Mouse (Mus musculus) kidney, postnatal 0 days (tissue): ENCODE results near the gene Gm20388. TPM values are rescaled to one million over a fixed set of nuclear protein-coding genes. Genes with fewer than 3 reads are reported as not detected.

Source experiments
- ATAC-seq: fragments of 200-750 bp; cut with Nextera tagmentation; replicated peaks from 2 replicates; pipeline ENCODE4 v1.8.0; 2017; ENCODE audit warnings: low read depth, moderate number of reproducible peaks, moderate TSS enrichment, moderate library complexity; ENCODE audit not compliant: low FRiP score
- DNase-seq: peaks from one replicate; pipeline ENCODE4 v3.0.0-alpha.2; 2016; ENCODE audit warnings: low spot score
- H3K27ac ChIP-seq: fragments of 300-500 bp; sonication (generic); 2 replicates; pipeline ENCODE4 v1.5.1; 2014; ENCODE audit warnings: mild to moderate bottlenecking
- H3K27me3 ChIP-seq: fragments of 300-500 bp; sonication (generic); 2 replicates; pipeline ENCODE4 v1.6.1; 2014; ENCODE audit warnings: low read length, mixed read lengths; ENCODE audit not compliant: insufficient read depth
- H3K36me3 ChIP-seq: fragments of 300-500 bp; sonication (generic); 2 replicates; pipeline ENCODE4 v1.6.1; 2014; ENCODE audit warnings: low read length, mixed read lengths; ENCODE audit not compliant: insufficient read depth
- H3K4me1 ChIP-seq: fragments of 300-500 bp; sonication (generic); replicated peaks from 2 replicates; pipeline ENCODE4 v1.6.1; 2014; ENCODE audit warnings: antibody characterized with exemption, low read length, mixed read lengths; ENCODE audit not compliant: insufficient read depth
- H3K4me2 ChIP-seq: fragments of 300-500 bp; sonication (generic); 2 replicates; pipeline ENCODE4 v1.6.1; 2014; ENCODE audit warnings: mild to moderate bottlenecking, low read length, moderate library complexity, mixed read lengths
- H3K4me3 ChIP-seq: fragments of 300-500 bp; sonication (generic); replicated peaks from 2 replicates; pipeline ENCODE4 v1.5.1; 2014; ENCODE audit warnings: low read depth, low read length
- H3K9ac ChIP-seq: fragments of 300-500 bp; sonication (generic); 2 replicates; pipeline ENCODE4 v1.6.1; 2014; ENCODE audit warnings: low read depth, low read length
- H3K9me3 ChIP-seq: fragments of 300-500 bp; sonication (generic); replicated peaks from 2 replicates; pipeline ENCODE4 v1.6.1; 2016; ENCODE audit warnings: low read length, inconsistent platforms, mixed read lengths
- CTCF ChIP-seq: IDR thresholded peaks from 2 replicates; pipeline ENCODE4 v1.5.1; 2016; ENCODE audit warnings: antibody characterized with exemption, low read depth, mild to moderate bottlenecking, moderate library complexity
- WGBS: fragments of 180-500 bp; shearing (Covaris S2); extraction: QIAGEN DNeasy Blood & Tissue Kit; methylation state at CpG from one replicate; pipeline ENCODE4 v1.1.7; 2014; 5-methylcytosine and 5-hydroxymethylcytosine counted together
- polyA plus RNA-seq: library from polyadenylated mRNA; unstranded; fragments of >200 nt; fragmentation: Nextera tagmentation; extraction: Ambion mirVana; gene quantifications from 2 replicates; pipeline ENCODE4 v1.2.1, GENCODE M21; 2015

Gm20388 gene
- polyA plus RNA-seq, 1 experiment from 2014 or later, result not detected

GRCm38 (mm10) chr8:123898576-123898975, 3987.9 kb downstream of the Gm20388 start:
- ATAC-seq (no peak), DNase-seq (no peak)
- Histone ChIP-seq H3K4me2 (no peak overlapping the region), H3K27me3 (peaks cover 8% of the 10 kb centered on the region), H3K4me1 (no peaks in the 10 kb centered on the region), H3K36me3 (peaks cover 15% of the 10 kb centered on the region), H3K27ac (no peak overlapping the region), H3K9ac (no peak overlapping the region), H3K4me3 (no peak overlapping the region), H3K9me3 (no peaks in the 10 kb centered on the region)
- 80% methylated on average over 5 of the region's 5 CpGs for WGBS
- no peak for TF ChIP-seq CTCF

- DNase-seq (no peak), ATAC-seq (no peak)
- Histone ChIP-seq H3K4me1 (no peaks in the 10 kb centered on the region), H3K27ac (no peak overlapping the region), H3K4me2 (no peak overlapping the region), H3K9me3 (no peaks in the 10 kb centered on the region), H3K4me3 (no peak overlapping the region), H3K9ac (no peak overlapping the region), H3K36me3 (peaks cover 17% of the 10 kb centered on the region), H3K27me3 (0 out of 2 replicates have a peak, but pooled peaks cover under 1% of the 10 kb centered on the region)
- WGBS, result 81% methylated on average over 7 of the region's 7 CpGs
- no peak for TF ChIP-seq CTCF
Measured at GRCm38 (mm10) chr8:123899366-123899765, 3988.7 kb downstream of the Gm20388 start.

GRCm38 (mm10) chr8:123902653-123903052, 3992.0 kb downstream of the Gm20388 start:
- no peaks in the 10 kb centered on the region for H3K9me3 ChIP-seq
- DNase-seq (no peak), ATAC-seq (no peak)
- no peaks in the 10 kb centered on the region for H3K4me1 ChIP-seq
- 85% methylated on average over 7 of the region's 7 CpGs for WGBS
- no peak overlapping the region for H3K4me3 ChIP-seq
- peaks cover 34% of the 10 kb centered on the region for H3K36me3 ChIP-seq
- TF ChIP-seq CTCF, result no peak
- no peaks in the 10 kb centered on the region for H3K27me3 ChIP-seq
- H3K27ac ChIP-seq, result no peak overlapping the region
- no peak overlapping the region for H3K9ac ChIP-seq
- H3K4me2 ChIP-seq, result no peak overlapping the region

GRCm38 (mm10) chr8:123907604-123908003, 3997.0 kb downstream of the Gm20388 start:
- no peak for DNase-seq
- no peak for TF ChIP-seq CTCF
- H3K9ac ChIP-seq, result no peak overlapping the region
- no peak overlapping the region for H3K27ac ChIP-seq
- no peaks in the 10 kb centered on the region for H3K27me3 ChIP-seq
- WGBS, result 92% methylated on average over 6 of the region's 6 CpGs
- H3K4me2 ChIP-seq, result no peak overlapping the region
- ATAC-seq, result no peak
- H3K4me1 ChIP-seq, result no peaks in the 10 kb centered on the region
- H3K4me3 ChIP-seq, result no peak overlapping the region
- H3K36me3 ChIP-seq, result peaks cover 63% of the 10 kb centered on the region
- no peaks in the 10 kb centered on the region for H3K9me3 ChIP-seq

GRCm38 (mm10) chr8:123912265-123912664, 4001.6 kb downstream of the Gm20388 start:
- Histone ChIP-seq H3K36me3 (peaks cover 70% of the 10 kb centered on the region), H3K27ac (no peak overlapping the region), H3K9me3 (no peaks in the 10 kb centered on the region), H3K4me1 (no peaks in the 10 kb centered on the region), H3K27me3 (no peaks in the 10 kb centered on the region), H3K4me2 (no peak overlapping the region), H3K9ac (no peak overlapping the region), H3K4me3 (no peak overlapping the region)
- 90% methylated on average over 4 of the region's 4 CpGs for WGBS
- ATAC-seq (no peak), DNase-seq (no peak)
- no peak for TF ChIP-seq CTCF

- ATAC-seq (no peak), DNase-seq (no peak)
- TF ChIP-seq CTCF, result no peak
- H3K9me3 ChIP-seq, result no peaks in the 10 kb centered on the region
- no peaks in the 10 kb centered on the region for H3K4me1 ChIP-seq
- H3K4me2 ChIP-seq, result no peak overlapping the region
- H3K27me3 ChIP-seq, result no peaks in the 10 kb centered on the region
- peaks cover 73% of the 10 kb centered on the region for H3K36me3 ChIP-seq
- H3K27ac ChIP-seq, result no peak overlapping the region
- no peak overlapping the region for H3K9ac ChIP-seq
- WGBS, result 91% methylated on average over 3 of the region's 3 CpGs
- H3K4me3 ChIP-seq, result no peak overlapping the region
Measured at GRCm38 (mm10) chr8:123914635-123915034, 4004.0 kb downstream of the Gm20388 start.

- H3K9ac ChIP-seq, result no peak overlapping the region
- H3K27ac ChIP-seq, result no peak overlapping the region
- 12% methylated on average over 2 of the region's 2 CpGs for WGBS
- no peaks in the 10 kb centered on the region for H3K27me3 ChIP-seq
- DNase-seq (peak; percentile 94), ATAC-seq (peak; percentile 80; the same call in 1 of the 2 replicates)
- no peaks in the 10 kb centered on the region for H3K9me3 ChIP-seq
- peaks cover 54% of the 10 kb centered on the region for H3K36me3 ChIP-seq
- peak; percentile 97 for TF ChIP-seq CTCF
- H3K4me2 ChIP-seq, result no peak overlapping the region
- no peak overlapping the region for H3K4me3 ChIP-seq
- H3K4me1 ChIP-seq, result no peaks in the 10 kb centered on the region
Measured at GRCm38 (mm10) chr8:123924719-123925118, 4014.1 kb downstream of the Gm20388 start.
